Mouse (Mus musculus) testis, adult 2 months (tissue): ENCODE measurements around the gene Lekr1. TPM values are rescaled to one million over a fixed set of nuclear protein-coding genes. Genes with fewer than 3 reads are reported as not detected.
A peak's percentile ranks its signal among the peaks of the same experiment; 100 is the strongest.

ENCODE experiments used
- H3K27ac ChIP-seq: fragments of 200-500 bp; 2 replicates; pipeline ENCODE4 v1.5.1; 2012; ENCODE audit warnings: low read depth, low read length; ENCODE audit not compliant: control insufficient read depth, insufficient read depth
- H3K27me3 ChIP-seq: fragments of 200-500 bp; 2 replicates; pipeline ENCODE4 v1.6.1; 2012; ENCODE audit warnings: mild to moderate bottlenecking, low read length, moderate library complexity; ENCODE audit not compliant: control insufficient read depth, insufficient read depth
- H3K36me3 ChIP-seq: fragments of 200-500 bp; 2 replicates; pipeline ENCODE4 v1.6.1; 2012; ENCODE audit warnings: mild to moderate bottlenecking, low read length; ENCODE audit not compliant: control insufficient read depth, insufficient read depth
- H3K4me1 ChIP-seq: fragments of 200-500 bp; 2 replicates; pipeline ENCODE4 v1.6.1; 2012; ENCODE audit warnings: low read length; ENCODE audit not compliant: control insufficient read depth, insufficient read depth
- H3K4me3 ChIP-seq: fragments of 200-500 bp; 2 replicates; pipeline ENCODE4 v1.5.1; 2012; ENCODE audit warnings: low read depth, mild to moderate bottlenecking, low read length, moderate library complexity, mixed read lengths; ENCODE audit not compliant: control insufficient read depth
- CTCF ChIP-seq: fragments of 200-500 bp; IDR thresholded peaks from 2 replicates; pipeline ENCODE4 v1.5.1; 2012; ENCODE audit warnings: low read depth, mild to moderate bottlenecking, inconsistent platforms, low read length, moderate library complexity; ENCODE audit not compliant: control insufficient read depth, insufficient read depth, insufficient replicate concordance
- POLR2A ChIP-seq: fragments of 200-500 bp; IDR thresholded peaks from 2 replicates; pipeline ENCODE4 v1.6.1; 2012; ENCODE audit warnings: low read depth, mild to moderate bottlenecking, inconsistent platforms, low read length, moderate library complexity; ENCODE audit not compliant: control insufficient read depth
- polyA plus RNA-seq: library from polyadenylated mRNA; depleted of rRNA; stranded (reverse); fragments of >200 nt; gene quantifications from 2 replicates; pipeline ENCODE4 v1.2.3, GENCODE M21; 2012; rRNA removed

The Lekr1 gene
- polyA plus RNA-seq, result 8.0 and 8.9 TPM in 2 replicates

DNA sequence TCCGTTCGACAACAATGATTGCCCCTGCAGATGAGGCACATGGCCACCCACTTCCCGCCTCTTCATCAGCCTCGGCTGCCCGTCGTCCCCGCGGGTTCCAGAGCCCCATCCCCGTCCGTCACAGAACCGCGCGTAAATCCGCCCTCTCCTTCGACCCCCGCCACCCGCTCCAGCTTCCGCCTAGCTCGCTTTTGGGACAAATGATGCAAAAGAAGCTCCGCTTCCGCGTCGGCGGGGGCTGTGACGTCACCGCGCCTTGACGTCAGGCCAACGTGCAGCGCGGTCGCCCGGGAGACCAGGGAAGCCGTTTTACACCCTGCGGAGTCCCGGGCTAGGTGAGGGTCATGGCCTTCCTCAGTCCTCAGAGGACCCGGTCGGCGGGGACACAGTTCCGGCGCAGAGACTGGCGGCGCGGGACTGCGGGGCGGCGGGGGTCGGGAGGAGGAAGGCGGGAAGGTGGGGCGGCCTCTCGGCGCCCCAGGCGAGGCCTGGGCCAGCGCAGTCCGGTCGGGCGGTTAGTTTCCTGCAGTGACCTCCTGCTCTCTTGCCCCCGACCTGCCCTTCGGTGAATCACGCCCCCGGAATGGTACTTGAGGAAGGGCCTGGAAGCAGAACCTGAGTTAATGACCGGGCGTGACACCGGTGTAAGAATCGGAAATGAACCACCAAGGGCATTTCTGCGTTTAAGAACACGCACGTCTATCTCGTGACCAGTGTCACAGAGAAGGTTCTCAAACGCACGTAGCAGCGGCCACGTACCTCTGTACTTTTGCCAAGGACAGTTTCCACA lies at the start of gene Lekr1:
TSS of gene Lekr1 (plus strand) at position 252 of the 790 bp plus-strand sequence.
- Histone ChIP-seq H3K27me3 (no peaks in the 10 kb centered on the region), H3K4me3 (peak within 1 kb of the TSS; percentile 92), H3K27ac (peak within 1 kb of the TSS; percentile 91), H3K4me1 (no peaks in the 10 kb centered on the region; the same call in 1 of the 2 replicates), H3K36me3 (no peaks in the 10 kb centered on the region; the same call in 1 of the 2 replicates)
- TF ChIP-seq CTCF, result no peak
- TF ChIP-seq POLR2A, result peak; percentile 96

DNA sequence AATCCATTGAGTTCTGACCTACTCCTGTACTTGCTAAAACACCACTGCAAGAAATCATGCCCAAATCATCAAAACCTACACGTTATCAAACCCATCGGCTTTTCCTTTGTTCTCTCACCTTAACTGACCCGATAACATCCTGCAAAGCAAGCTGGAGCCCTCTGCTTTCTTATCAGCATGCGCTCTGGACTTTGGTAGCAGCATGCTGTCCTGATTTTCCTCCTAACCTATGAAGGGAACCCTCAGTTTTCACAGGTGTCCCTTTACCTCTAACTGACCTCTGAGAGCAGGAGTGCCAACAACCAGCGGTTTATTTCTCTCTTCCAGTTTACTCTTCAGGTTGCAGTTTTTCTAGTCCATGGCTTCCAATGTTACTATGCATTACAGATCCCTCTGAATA lies 48.5 kb upstream of the Lekr1 start:
- Histone ChIP-seq H3K36me3 (no peaks in the 10 kb centered on the region), H3K27ac (no peak overlapping the region), H3K27me3 (no peaks in the 10 kb centered on the region), H3K4me1 (no peaks in the 10 kb centered on the region), H3K4me3 (no peak overlapping the region)
- no peak for TF ChIP-seq POLR2A

DNA sequence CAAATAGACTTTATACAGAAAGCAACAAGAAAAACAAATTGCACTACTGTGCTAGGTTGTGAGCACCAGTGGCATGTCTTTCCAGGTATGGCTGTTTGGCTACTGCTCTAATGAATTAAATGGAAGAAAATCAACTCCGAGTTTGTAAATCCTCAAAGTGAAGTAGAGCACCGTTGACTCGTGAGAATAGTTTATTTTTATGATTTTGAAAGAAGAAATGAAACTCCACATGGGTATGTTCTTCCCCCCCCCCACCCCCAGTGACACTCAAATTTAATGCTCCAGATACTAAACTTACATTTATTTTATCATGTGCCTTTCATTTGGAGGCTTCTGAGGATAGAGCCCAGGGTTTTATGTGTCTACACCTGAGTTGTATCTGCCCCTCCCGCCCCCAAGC lies 46.7 kb upstream of the Lekr1 start:
- Histone ChIP-seq H3K4me1 (no peaks in the 10 kb centered on the region), H3K36me3 (no peaks in the 10 kb centered on the region), H3K4me3 (no peak overlapping the region), H3K27me3 (no peaks in the 10 kb centered on the region), H3K27ac (no peak overlapping the region)
- TF ChIP-seq CTCF, result no peak
- TF ChIP-seq POLR2A, result no peak

DNA sequence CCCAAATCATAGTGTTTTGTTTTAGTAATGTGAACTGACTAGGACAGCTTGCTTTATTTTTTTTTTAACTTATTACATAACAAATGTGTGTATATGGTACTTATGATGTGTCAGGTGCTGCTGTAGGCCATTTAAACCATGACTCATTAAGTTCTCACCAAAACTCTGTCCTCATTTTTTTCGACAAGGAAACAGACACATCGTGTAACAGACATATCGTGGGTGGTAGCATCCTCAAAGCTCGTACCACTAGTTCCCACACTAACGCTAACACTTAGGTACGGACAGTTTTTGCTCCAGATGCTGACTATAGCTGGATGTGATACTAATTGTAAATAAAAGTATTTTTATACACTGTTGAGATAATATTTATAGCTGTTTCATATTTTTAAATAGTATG lies 43.0 kb upstream of the Lekr1 start:
- Histone ChIP-seq H3K4me1 (no peaks in the 10 kb centered on the region), H3K27me3 (no peaks in the 10 kb centered on the region), H3K4me3 (no peak overlapping the region), H3K27ac (no peak overlapping the region), H3K36me3 (no peaks in the 10 kb centered on the region)
- TF ChIP-seq CTCF (no peak), POLR2A (no peak)

DNA sequence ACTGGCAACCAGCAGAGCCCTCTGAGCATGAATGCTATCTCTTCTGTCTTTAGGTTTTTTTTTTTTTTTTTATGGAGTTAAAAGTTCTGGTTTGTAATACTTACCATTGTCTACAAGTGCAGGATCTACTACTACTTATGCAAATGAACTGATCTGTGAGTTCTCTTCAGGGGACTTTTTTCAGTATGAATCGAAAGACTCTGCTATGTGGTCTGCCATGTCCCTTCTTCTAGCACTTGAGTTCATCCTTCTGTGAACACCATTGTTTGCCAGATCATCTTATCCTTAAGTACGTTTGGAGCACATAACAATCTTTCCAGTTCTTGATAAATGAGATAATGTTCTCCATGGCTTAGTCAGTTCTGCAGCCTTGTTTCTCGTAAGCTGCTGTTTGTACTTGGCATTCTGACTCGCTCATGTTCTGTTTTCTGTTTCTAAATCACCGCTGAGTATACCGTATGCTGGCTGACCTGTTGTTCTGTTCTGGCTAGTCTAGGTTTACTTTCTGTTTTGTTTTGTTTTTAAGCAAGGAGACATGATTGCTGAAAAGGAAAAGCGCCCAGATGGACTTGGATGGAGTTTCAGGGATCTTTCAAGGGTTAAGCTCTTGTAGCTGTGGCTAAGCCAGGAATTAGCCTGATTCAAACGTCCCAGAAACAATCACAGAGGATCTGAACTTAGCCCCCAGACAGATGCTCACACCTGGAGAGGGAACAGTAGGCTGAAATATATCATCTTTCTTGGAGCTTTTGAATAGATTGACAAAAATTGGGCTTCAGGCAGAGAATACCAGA lies 40.3 kb upstream of the Lekr1 start:
- TF ChIP-seq POLR2A (no peak), CTCF (no peak)
- no peaks in the 10 kb centered on the region for H3K4me1 ChIP-seq
- no peak overlapping the region for H3K27ac ChIP-seq
- no peak overlapping the region for H3K4me3 ChIP-seq
- H3K36me3 ChIP-seq, result no peaks in the 10 kb centered on the region
- no peaks in the 10 kb centered on the region for H3K27me3 ChIP-seq

DNA sequence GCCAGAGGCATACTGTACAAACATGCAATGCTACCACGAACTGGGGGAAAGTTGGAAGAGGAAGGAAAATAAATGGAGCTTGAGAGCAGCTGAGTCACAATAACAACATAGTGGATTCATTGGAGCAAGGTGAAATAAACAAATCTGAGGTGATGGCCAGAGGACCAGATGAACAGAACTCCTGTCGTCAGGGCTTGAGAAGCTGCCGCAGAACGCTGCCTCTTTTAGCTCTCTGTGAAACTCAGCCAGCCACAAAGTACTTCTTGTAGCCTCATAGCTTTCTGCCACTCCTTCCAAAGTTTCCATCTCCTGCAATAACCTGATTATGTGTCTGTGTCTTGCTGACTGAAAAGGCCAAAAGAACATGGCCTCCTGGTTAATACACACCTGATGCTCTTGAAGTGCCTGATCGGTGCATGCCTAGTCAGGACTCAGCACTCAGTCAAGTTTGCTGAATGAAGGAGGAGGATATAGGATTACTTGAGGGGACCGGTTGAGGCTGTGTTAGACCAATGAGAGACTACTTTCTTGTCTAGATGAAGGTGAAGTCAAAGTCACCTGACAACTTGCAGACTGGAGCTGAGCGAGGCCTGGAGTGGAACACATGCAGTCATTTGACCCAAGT lies 39.6 kb upstream of the Lekr1 start:
- Histone ChIP-seq H3K27ac (no peak overlapping the region), H3K27me3 (no peaks in the 10 kb centered on the region), H3K36me3 (no peaks in the 10 kb centered on the region), H3K4me1 (no peaks in the 10 kb centered on the region), H3K4me3 (no peak overlapping the region)
- TF ChIP-seq CTCF (no peak), POLR2A (no peak)

DNA sequence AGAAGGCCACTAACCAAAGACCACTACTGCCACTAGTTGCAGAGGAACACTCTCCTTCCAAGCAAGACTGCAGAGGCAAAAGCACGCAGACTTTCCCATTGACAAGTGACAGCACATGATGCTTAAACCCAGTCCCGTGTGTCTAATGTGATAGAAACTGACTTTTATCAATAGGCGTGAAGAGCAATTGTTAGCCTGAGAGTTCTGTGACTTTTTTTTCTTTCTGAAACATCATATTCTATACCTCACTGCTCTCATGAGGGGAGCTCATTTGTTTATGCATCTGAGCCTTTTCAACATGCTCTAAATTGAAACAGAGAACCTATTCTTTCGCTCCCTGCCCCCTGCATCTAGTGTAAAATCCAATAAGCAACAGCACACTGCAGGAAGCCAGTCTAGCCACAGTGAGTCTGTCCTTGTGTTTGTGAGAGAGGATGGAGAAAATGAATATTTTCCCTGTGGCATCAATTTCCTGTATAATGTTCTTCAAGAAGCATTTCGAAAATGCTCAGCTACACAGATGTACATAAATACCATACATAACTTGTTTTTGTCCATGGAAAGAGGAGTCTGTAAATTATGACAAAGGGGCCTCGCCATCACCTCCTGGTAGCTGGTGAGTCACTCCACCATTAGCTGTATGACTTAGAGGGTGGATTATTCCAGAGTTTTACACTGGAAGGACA lies 38.9 kb upstream of the Lekr1 start:
- Histone ChIP-seq H3K27me3 (no peaks in the 10 kb centered on the region), H3K36me3 (no peaks in the 10 kb centered on the region), H3K4me3 (no peak overlapping the region), H3K4me1 (no peaks in the 10 kb centered on the region), H3K27ac (no peak overlapping the region)
- no peak for TF ChIP-seq CTCF
